Mouse (Mus musculus): Measurements from ENCODE around the gene Gpa33. TPM values are rescaled to one million over a fixed set of nuclear protein-coding genes. Genes with fewer than 3 reads are reported as not detected.

Gpa33 gene
- total and polyA plus RNA-seq, 3 experiments = not detected

DNA sequence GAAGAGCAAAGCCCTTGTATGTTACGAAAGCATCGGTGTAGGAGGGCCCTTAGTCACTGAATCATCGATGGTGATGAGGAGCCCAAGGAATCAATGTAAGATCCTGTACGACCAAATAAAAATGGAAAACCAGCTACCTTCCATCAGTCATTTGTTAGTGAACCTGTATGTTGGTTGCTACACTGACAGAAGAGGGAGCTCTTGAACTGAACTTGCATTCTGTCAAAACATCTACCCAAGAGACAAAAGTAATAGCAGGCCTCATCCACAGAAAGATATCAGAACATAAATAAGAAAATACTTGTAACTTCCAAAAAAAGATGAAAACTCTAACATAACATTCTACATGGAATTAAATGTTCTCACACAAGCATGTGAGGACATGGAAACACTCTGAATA, 84.1 kb downstream of the Gpa33 start:
- no peak overlapping the region for H3K9ac ChIP-seq (ENCODE audit: control insufficient read depth, low read depth, low read length, poor library complexity, severe bottlenecking)
- H3K4me3 ChIP-seq (ENCODE audit: control insufficient read depth in 1 of 2, insufficient read depth in 1 of 2, low read depth in 2 of 2, low read length in 2 of 2) = no peak overlapping the region
- no peak for TF ChIP-seq GATA1 (IDR thresholded peaks at IDR 0.05; ENCODE audit: low read depth, low read length)
- no peak for TF ChIP-seq MAFK (IDR thresholded peaks at IDR 0.05; ENCODE audit: borderline replicate concordance, low read depth, low read length)
- TF ChIP-seq POLR2AphosphoS5 (IDR thresholded peaks at IDR 0.05; ENCODE audit: borderline replicate concordance, low read depth, low read length) = no peak
- no peak for TF ChIP-seq KAT2A (conservative IDR thresholded peaks at IDR 0.05; ENCODE audit: low read depth, low read length)
- no peak for TF ChIP-seq TAL1 (IDR thresholded peaks at IDR 0.05; ENCODE audit: low read length)
- no peak for TF ChIP-seq POLR2AphosphoS2 (IDR thresholded peaks at IDR 0.05; ENCODE audit: low read length)
- TF ChIP-seq ETS1 (IDR thresholded peaks at IDR 0.05; ENCODE audit: low read depth, low read length) = no peak
- no peak for TF ChIP-seq BHLHE40 (IDR thresholded peaks at IDR 0.05; ENCODE audit: borderline replicate concordance, low read depth, low read length)
- TF ChIP-seq EP300 (IDR thresholded peaks at IDR 0.05; ENCODE audit: low read depth in 1 of 2, low read length in 2 of 2) = no peak
- no peak for TF ChIP-seq E2F4 (IDR thresholded peaks at IDR 0.05; ENCODE audit: borderline replicate concordance, low read depth, low read length)
- no peak for TF ChIP-seq MXI1 (IDR thresholded peaks at IDR 0.05; ENCODE audit: low read depth, low read length)
- TF ChIP-seq JUND (IDR thresholded peaks at IDR 0.05; ENCODE audit: low read depth, low read length) = no peak
- no peaks in the 10 kb centered on the region for H3K9me3 ChIP-seq (replicated peaks; ENCODE audit: insufficient read depth, low read length)
- H3K4me1 ChIP-seq (ENCODE audit: control insufficient read depth in 1 of 2, insufficient read depth in 2 of 2, low read length in 2 of 2) = no peaks in the 10 kb centered on the region
- DNase-seq (ENCODE audit: low read depth, low spot score) = no peak
- no peak overlapping the region for H3K27ac ChIP-seq (ENCODE audit: control insufficient read depth, low read depth, low read length)
- H3K36me3 ChIP-seq (ENCODE audit: control insufficient read depth in 1 of 2, insufficient read depth in 2 of 2, low read length in 2 of 2) = no peaks in the 10 kb centered on the region
- peaks cover 2 to 3% of the 10 kb centered on the region in 2 experiments; a peak in 3 of 4 replicates for H3K27me3 ChIP-seq (ENCODE audit: control insufficient read depth in 1 of 2, insufficient read depth in 2 of 2, low read length in 2 of 2)
- H3K79me2 ChIP-seq (ENCODE audit: control insufficient read depth, insufficient read depth, low read length, poor library complexity) = no peaks in the 10 kb centered on the region

Other genes with a start within 250 kb of the Gpa33 start
- 4.6 and 6.8 TPM in 2 replicates for gene Pou2f1, start 127.6 kb upstream of the Gpa33 start, total RNA-seq (2012; rRNA removed)
- 10 to 100 TPM in 1 of 2 experiments, not detected in 1; 10.2 TPM for gene Pou2f1, start 127.6 kb upstream of the Gpa33 start, polyA plus RNA-seq (2012; ENCODE audit: insufficient read depth in 1 of 2, insufficient read length in 2 of 2, low read depth in 1 of 2, low replicate concordance in 2 of 2, missing spikeins in 1 of 2)
- gene Dusp27, start 2.3 kb upstream of the Gpa33 start, total RNA-seq (2012; rRNA removed) = not detected in 2 replicates
- not detected for gene Dusp27, start 2.3 kb upstream of the Gpa33 start, polyA plus RNA-seq (2012; ENCODE audit: insufficient read depth in 1 of 2, insufficient read length in 2 of 2, low read depth in 1 of 2, low replicate concordance in 2 of 2, missing spikeins in 1 of 2)
- gene Mael, start 108.5 kb downstream of the Gpa33 start, total RNA-seq (2012; rRNA removed) = not detected in 2 replicates
- not detected for gene Mael, start 108.5 kb downstream of the Gpa33 start, polyA plus RNA-seq (2012; ENCODE audit: insufficient read depth in 1 of 2, insufficient read length in 2 of 2, low read depth in 1 of 2, low replicate concordance in 2 of 2, missing spikeins in 1 of 2)
- not detected in 2 replicates for gene Ildr2, start 123.9 kb downstream of the Gpa33 start, total RNA-seq (2012; rRNA removed)
- gene Ildr2, start 123.9 kb downstream of the Gpa33 start, polyA plus RNA-seq (2012; ENCODE audit: insufficient read depth in 1 of 2, insufficient read length in 2 of 2, low read depth in 1 of 2, low replicate concordance in 2 of 2, missing spikeins in 1 of 2) = not detected
- 34.0 and 36.8 TPM in 2 replicates for gene Tada1, start 248.9 kb downstream of the Gpa33 start, total RNA-seq (2012; rRNA removed)
- 10 to 100 TPM in 1 of 2 experiments, not detected in 1; 36.7 TPM for gene Tada1, start 248.9 kb downstream of the Gpa33 start, polyA plus RNA-seq (2012; ENCODE audit: insufficient read depth in 1 of 2, insufficient read length in 2 of 2, low read depth in 1 of 2, low replicate concordance in 2 of 2, missing spikeins in 1 of 2)

Measured in MEL (cell line).